Mouse (Mus musculus): Measurements from ENCODE around the gene Amz1.

The Amz1 gene

GRCm38 (mm10) chr5:140723822-140724221 lies at the start of gene Amz1:
Amz1 (plus strand) TSS chr5:140724127.
- DNase-seq = no peak

GRCm38 (mm10) chr5:140675079-140675478 lies 48.8 kb upstream of the Amz1 start:
- DNase-seq = peak in 1 of 2 experiments; percentile 51

- no peak for DNase-seq
These were observed 48.3 kb upstream of the Amz1 start for GRCm38 (mm10) chr5:140675640-140676039.

- DNase-seq = no peak
These were observed 46.8 kb upstream of the Amz1 start for GRCm38 (mm10) chr5:140677137-140677536.

- no peak for DNase-seq
These were observed 43.9 kb upstream of the Amz1 start for GRCm38 (mm10) chr5:140680051-140680450.

- DNase-seq = peak in 1 of 2 experiments; percentile 37
These were observed 43.0 kb upstream of the Amz1 start for GRCm38 (mm10) chr5:140680950-140681349.

GRCm38 (mm10) chr5:140682113-140682512 lies 41.8 kb upstream of the Amz1 start:
- DNase-seq = no peak

- peak in 1 of 2 experiments; percentile 49 for DNase-seq
These were observed 39.4 kb upstream of the Amz1 start for GRCm38 (mm10) chr5:140684343-140685148.

- peak; percentile 47 to 82 for DNase-seq
These were observed 35.5 kb upstream of the Amz1 start for GRCm38 (mm10) chr5:140688434-140688833.

- DNase-seq = no peak
These were observed 27.9 kb upstream of the Amz1 start for GRCm38 (mm10) chr5:140695987-140696386.

GRCm38 (mm10) chr5:140699776-140700175 lies 24.2 kb upstream of the Amz1 start:
- no peak for DNase-seq

GRCm38 (mm10) chr5:140701661-140702060 lies 22.3 kb upstream of the Amz1 start:
- DNase-seq = no peak

- DNase-seq = peak; percentile 96 to 97
These were observed 21.8 kb upstream of the Amz1 start, which contains the start of gene Iqce for GRCm38 (mm10) chr5:140702103-140702513. Iqce (minus strand) TSS chr5:140702378.

GRCm38 (mm10) chr5:140702618-140703175 lies 21.2 kb upstream of the Amz1 start:
- DNase-seq = no peak

- no peak for DNase-seq
These were observed 20.2 kb upstream of the Amz1 start for GRCm38 (mm10) chr5:140703480-140704377.

GRCm38 (mm10) chr5:140704378-140705251 lies 19.3 kb upstream of the Amz1 start, which contains the start of gene Brat1:
Brat1 (plus strand) TSS chr5:140705011.
- peak; percentile 100 for DNase-seq

GRCm38 (mm10) chr5:140705501-140706171 lies 18.3 kb upstream of the Amz1 start:
- peak in 1 of 2 experiments; percentile 15 for DNase-seq

- DNase-seq = no peak
These were observed 13.6 kb upstream of the Amz1 start for GRCm38 (mm10) chr5:140710315-140710714.

GRCm38 (mm10) chr5:140711040-140711439 lies 12.9 kb upstream of the Amz1 start:
- DNase-seq = no peak

- no peak for DNase-seq
These were observed 3.2 kb upstream of the Amz1 start for GRCm38 (mm10) chr5:140720773-140721172.

- no peak for DNase-seq
These were observed 1.8 kb upstream of the Amz1 start for GRCm38 (mm10) chr5:140722121-140722520.

Measured in lung, postnatal 4 days (tissue).